Mouse (Mus musculus): ENCODE measurements around the gene Pir.

Gene Pir

DNA sequence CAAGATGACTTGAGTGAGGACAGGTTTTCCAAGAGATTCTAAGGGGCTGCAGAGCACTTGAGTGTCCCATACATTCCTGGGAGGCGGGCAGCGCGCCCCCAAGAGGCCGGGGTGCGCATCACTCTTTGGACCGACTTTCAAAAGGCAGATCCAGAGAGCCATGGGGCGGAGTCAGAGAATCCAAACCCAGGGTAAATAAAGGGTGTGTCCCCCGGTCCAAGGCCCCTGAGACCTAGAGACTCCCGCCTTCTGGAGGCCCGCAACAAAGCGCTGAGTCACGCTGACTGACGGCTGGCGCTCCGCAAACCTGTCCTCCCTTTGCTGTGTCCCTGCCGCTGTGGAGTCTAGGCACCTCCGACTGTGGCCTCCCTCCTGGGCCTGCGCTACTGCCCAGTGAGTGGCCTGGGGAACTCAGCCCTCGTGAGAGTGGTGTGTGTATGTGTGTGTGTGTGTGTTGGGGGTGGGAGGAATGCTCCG lies at the start of gene Pir:
Gene Pir (plus strand): TSS at position 87 of the 477 bp plus-strand sequence.
- peak; percentile 89 for DNase-seq (ENCODE audit: low read depth)

DNA sequence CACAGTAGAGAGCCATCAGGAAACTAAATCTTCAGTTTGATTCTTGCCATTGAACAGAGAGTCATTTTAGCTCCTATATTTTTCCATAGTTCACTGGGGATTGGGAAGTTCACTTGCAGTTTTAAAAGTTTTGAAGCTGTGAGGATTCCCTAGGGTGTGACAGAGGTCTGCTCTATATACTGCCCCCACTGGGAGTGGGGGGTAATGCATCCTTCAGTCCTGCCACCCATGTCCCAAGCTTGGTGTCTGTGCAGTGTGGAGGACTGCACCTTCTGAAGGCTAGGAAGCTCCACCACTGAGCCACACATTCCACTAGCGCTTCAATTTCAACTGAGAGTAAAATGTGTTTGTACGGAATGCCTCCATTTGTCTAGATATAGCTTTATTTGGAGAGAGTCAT lies 47.2 kb upstream of the Pir start:
- peak; percentile 33 for DNase-seq (ENCODE audit: low read depth)

DNA sequence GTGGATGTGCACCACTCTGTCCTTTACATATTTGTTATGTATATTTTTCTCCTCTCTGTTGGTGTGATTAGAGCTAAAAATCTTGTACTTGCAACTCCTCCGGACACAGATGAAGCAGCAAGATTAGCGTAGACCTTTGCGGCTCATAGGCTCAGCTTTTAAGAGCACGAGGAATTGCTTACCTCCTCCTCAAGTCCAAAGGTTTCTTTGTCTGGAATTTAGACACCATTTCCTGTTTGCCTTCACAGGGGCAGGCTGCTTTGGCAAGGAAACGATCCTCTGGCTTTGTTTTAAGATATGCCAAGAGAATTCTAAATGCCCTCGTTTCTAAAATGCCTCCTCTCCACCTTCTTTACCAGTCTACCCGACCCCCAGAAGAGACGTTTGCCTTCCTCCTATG lies 35.8 kb upstream of the Pir start:
- DNase-seq (ENCODE audit: low read depth), result no peak

DNA sequence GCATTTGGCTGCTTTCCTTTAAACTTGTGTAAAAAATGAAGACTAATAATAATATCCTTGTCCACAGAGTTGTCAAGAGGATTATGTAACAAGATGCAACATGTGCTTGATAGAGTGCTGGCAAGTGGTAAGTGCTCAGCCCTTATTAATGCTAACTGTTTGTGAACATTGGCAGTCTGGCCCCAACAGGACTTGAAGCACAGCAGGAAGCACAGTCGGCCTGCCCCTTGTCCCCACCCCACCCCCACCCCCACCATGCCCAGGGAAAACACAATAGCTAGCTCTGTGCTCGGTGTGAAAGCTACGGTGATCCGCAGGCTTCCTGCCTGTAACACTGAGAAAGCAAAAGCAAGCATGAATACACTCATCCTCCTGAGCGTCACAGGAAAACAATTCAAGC lies 23.5 kb upstream of the Pir start:
- no peak for DNase-seq (ENCODE audit: low read depth)

DNA sequence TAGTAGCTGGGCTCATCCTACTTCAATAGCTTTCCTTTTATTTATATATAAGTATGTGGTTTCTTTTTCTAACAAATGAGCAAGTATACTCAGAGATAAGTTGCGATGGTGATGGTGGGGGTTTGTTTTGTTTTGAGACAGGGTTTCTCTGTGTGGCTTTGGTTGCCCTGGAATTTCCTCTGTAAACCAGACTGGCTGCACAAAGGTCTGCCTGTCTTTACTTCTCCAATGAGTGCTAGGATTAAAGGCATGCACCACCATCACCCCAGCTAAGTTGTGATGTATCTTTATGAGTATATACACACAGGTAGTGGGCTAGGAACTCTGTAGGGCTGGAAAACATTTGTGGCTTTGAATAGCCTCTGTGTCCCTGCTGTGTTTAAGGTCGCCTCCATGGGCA lies 22.4 kb upstream of the Pir start:
- no peak for DNase-seq (ENCODE audit: low read depth)

DNA sequence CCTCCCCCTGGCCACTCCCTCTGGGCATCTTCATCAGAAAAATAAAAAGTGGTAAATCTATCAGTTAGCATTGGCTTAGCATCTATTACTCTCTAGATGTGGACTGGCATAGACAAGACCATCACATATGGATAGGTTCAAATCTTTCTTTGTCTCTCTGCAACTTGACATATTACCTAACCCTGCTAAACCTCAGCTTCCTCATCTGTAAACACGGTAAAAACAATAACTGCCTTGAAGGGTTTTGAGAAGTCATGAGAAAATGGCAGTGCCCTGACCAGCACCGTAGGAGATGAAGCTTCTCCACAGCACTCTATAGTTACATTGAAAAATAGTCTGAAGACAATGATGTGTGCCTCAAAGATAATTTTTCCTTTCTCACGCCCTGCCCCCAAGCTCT lies 12.6 kb upstream of the Pir start:
- no peak for DNase-seq (ENCODE audit: low read depth)

DNA sequence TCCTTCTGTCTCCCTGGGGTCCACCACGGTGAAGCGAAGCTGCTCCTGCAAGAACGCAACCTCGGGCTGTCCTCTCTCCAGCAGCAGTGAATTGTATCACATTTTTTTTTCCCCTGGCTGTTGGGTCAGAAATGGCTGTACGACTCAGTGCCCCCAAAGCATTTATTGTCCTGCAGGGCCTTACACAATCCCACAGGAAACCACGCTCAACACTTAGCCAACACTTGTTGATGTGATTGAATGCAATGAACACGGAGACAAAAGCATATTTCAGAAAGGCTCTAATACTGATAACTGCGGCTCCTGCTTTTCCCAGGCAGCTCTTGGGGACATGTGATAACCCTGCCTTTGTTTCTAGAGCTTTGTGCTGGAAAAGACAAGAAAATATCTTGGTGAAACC lies 11.1 kb upstream of the Pir start, which contains the start of gene Bmx:
Gene Bmx (minus strand): TSS at position 137 of the 400 bp plus-strand sequence.
- no peak for DNase-seq (ENCODE audit: low read depth)

DNA sequence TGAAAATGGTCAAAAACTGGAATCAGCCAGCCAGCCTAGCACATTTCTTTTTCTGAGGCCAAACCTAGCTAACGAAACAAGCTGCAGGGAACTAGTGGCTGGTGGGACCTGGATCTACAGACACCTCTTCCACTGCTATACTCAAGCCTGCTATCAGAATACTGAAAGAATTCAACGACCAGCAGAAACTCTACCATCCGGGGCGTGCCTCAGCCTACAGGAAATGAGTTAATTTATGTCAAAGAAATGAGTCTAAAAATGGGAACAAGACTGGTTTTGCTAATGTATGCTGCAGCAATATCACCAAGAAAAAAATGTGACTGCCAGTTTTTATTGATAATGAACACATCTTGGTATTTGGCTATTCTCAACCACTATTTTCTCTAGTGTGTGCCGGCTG lies 10.5 kb upstream of the Pir start:
- no peak for DNase-seq (ENCODE audit: low read depth)

DNA sequence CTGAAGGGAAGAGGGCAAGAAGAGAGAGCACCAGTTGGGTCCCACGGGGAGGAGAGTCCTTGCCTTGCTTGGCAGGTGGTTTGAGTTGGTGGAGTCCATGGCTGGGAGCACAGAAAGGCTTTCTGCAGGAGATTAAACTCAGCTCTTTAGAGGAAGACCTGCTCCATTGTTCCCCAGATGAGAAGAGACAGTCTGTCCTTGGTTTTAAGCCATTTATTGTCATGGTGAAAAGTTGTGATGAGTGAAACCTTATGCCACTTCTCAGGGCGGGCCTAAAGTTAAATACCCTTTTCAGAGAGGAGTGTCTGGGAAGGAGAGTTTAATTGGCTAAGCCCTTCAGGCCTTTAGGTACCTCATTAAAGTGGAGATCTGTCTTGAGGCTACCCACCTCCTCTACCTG lies 6.9 kb upstream of the Pir start:
- no peak for DNase-seq (ENCODE audit: low read depth)

DNA sequence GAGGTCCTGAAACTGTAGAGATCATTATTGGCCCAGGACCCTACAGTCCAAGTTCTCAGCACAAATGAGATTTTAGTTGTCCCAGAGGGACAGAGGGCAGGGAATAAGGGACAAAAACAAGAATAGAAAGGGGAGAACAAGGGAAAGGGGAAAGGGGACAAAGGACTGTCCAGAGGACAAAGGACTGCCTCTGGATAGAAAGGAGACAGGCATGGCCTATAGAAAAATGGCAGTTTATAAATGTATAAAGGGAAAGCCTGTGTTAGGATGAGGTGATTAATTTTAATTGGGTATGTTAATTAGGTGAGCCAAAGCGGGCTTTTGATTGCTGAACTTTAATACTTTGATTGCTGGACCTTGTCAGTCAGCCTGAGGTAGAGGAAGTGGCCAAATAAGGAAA lies 4.3 kb upstream of the Pir start:
- DNase-seq (ENCODE audit: low read depth), result no peak

DNA sequence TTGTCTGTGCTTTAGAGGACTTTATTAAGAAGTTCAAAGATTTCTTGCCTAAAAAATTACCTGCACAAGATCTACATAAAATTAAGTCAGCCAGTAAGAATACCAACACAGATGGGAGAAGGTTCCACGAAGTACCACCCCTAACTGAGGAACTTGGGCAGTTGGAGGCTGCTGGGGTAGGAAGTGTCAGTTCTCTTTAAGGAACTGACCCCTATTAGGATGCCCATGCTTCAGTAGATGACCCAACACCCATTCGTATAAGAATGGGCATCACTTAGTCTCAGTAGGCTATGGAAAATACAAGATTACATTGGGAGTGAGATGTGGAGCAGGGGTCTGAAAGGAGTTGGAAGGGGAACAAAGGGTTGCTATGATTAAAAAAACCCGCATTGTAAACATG lies 1.4 kb downstream of the Pir start:
- DNase-seq (ENCODE audit: low read depth), result no peak

DNA sequence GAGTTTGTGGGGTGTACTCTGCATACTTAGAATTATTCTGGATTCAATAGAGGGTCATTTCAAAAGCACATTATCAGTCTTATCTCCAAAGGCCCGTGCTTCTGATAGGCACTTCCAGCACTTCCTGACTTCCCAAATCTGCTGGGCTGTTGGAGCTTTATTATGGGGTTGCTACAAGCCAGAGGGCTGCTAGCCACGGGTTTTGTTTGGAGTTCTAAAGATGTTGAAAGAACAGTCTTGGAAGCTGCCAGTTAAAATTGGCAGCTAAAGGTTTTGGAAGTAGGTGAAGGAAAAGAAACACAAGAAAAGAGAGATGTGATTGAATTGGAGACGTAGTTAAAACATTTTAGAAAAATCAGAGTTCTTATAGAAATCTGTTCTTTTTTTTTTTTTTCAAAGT lies 6.4 kb downstream of the Pir start:
- DNase-seq (ENCODE audit: low read depth), result peak; percentile 37

DNA sequence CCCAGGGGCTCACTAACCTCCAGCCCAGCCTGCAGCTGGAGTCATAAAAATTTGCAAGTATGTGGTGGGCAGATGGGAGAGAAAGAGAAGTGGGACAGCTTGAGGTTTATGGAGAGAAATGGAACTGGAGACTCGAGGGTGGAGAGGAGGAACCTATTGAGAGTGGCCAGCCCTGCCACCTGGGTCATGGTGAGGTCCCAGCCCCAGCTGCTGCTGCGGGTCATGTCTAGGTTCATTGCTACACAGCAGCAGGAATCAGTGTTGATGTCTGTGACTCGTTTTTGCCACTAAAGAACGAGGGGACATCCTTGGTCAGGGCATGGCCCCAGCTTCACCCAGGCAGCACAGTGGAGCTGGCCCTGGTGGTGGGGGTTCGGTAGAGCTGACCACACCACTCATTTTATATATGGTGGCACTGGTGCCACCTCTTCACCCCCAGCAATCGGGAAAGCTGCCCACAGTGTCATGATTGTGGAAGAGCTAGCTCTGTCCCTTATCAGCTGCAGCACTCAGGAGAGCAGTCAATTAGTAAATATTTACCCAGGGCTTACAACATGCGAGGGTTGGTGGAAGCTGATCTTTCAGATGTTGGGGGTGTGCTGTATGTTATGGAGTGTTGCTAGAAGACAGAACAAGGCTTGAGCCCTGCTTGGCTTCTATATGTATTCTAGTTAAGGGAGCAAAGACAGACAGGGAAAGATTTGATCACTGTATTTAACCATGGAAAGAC lies 11.9 kb downstream of the Pir start:
- DNase-seq (ENCODE audit: low read depth), result no peak

DNA sequence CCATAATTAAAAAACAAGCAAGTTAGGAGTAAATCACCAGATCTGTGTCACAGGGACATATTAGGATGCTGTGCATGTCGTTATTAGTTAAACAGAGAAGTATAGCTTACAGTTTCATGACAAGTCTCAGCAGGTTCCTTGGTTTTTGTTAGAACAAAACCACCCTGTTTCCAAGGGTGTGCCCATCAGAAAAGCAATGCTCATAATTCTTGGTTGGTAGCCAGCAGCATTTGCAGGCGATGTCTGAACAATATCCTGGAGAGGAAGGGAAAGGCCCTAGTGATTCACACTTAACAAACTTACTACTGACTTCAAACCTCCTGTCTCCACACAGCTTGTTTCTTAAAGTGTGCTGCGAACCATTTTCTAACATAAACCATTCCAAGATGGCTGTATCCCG lies 14.6 kb downstream of the Pir start:
- DNase-seq (ENCODE audit: low read depth), result peak; percentile 63

DNA sequence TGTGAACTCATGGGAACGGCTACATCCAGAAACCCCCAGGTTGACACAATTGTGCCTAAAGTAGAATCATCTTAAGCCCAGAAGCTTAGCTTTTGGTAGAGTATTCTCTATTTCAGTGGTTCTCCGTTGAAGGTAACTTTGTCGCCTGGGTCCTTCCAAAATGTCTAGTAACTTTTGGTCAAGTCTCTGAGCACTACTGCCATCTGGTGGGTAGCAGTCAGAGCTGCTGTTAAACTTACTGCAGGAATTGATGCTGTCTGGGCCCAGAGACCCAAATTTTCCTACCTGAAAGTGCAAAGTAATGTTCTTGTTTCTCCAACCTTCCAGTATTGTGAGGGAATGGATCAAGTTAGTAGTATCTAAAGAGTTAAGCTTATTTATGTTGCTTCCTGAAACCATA lies 17.9 kb downstream of the Pir start:
- DNase-seq (ENCODE audit: low read depth), result peak; percentile 46

DNA sequence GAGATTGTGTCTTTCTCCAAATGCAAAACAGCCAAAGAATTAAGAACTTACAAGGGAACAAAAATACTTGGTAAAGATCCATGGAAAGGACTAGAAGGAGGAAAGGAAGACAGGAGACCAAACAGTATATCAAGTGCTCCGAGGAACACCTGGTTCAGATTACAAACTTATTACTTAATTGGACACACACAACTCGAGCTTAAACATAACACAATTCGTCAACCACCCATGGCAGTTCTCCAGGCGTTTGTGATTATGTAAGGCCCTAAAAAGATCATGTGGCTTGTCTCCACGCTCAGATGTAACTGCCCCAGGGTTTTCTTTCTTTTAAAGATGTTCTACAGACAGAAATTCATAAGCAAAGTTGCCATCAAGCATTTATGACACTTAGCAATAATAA lies 22.0 kb downstream of the Pir start:
- DNase-seq (ENCODE audit: low read depth), result peak; percentile 87

DNA sequence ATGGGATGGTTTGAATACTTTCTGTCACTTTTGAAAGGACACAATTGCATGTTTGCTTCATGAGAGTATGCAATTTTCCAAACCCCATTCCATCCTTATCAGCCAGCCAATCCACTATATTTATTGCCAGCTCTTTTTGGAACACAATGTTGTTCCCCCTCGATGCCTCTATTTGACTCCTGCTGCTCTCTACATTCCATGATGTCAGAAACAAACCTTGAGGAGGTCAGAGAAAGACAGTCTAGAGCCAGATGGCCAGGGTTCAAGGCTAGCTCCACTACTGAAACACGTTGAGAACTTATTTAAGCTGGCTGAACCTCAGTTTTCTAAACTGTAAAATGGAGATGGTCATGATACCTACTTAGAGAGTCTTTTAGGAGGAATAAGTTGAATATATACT lies 37.1 kb downstream of the Pir start:
- DNase-seq (ENCODE audit: low read depth), result peak; percentile 34

DNA sequence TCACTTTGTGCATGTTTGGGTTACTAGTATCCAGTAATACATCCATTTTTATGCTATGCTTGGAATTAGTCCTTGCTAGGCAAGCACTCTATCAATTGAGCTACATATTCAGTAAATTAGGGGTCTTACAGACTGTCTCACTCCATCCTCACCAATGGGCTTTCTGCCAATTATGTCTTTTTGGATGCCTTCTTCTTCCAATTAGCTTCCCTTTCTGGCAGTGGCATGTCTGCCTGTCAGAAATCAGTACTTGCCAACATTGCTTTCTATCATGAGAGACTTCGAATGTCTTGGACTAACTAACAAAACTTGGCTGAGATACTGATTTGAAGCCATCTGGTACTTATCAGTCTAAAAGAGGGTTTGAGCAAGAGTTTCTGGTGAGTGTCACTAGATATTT lies 44.7 kb downstream of the Pir start:
- peak; percentile 58 for DNase-seq (ENCODE audit: low read depth)

DNA sequence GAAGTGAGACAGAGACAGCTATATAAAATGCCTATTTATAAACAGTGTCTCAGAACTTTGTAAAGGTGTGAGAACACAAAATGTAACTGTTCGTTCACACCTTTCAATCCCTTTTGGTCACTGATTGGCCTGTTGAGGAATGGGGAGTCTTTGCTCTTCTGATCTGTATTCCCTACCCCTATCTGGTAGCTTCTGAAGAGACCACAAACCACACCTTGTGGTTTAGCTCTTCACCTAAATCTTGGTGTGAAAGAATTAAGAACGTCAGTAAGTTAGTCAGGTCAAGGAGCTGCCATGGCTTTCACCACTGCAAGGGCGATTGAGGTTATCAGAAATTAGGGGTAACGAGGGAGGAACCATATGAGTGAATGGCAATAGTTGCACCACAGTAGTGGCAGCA lies 49.4 kb downstream of the Pir start:
- DNase-seq (ENCODE audit: low read depth), result no peak

DNA sequence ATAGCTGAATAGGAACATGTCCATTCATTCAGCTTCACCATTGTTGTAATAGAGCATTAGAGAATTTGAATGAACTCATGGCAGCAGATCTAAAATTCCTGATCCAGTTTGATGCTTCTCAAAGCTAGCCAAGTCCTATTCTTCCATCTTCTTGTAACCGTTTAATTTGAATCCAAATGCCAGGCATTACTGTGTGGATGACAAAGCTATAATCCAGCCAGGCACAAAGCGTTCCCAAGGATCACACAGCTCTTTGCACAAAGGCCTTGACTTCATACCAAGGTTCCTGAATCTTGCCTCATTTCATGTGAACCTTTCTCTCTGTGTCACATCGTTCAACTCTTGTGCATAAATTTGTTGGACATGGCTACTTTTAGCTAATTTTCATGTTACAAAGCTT lies 50.9 kb downstream of the Pir start:
- DNase-seq (ENCODE audit: low read depth), result no peak

DNA sequence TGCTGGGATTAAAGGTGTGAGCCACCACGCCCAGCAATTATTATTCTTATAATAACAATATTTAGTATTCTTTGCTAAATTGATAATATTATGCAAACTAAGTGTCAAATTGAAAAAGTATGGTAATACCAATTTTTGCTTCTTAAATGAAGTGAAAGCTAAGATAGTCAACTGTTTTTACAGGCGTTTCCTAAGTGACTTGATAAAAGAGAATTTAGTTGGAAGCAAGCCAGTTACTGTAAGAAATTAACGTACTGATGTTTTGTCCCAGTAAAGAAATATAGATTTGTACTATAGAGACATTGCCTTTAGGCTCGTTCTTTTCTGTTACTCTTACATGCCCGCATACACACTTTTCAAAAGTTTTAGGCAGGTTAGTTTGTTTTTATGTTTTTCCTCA lies 53.3 kb downstream of the Pir start:
- no peak for DNase-seq (ENCODE audit: low read depth)

DNA sequence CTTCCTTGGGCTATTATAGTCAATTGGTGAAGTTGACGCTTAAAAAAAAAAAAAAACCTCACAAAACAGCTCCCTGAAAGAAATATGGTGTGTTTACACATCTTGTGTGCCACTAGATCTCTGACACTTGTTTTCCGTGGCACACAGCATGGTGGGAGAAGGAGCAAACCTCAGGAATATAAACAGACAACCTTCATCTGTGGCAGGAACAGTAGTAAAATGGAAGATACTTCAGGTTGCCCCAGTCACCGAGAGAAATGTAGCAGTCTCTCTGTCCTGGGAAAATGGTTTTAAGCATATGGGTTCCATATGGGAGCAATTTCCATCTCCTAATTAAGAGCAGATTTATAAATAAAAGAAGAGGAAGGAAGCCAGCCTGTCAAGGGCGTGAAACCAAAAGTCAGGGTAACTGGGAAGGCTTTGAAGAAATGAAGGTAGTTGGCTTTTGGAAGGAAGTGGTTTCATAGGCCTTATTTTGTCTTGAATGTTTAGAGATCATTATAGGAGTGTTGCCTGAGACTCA lies 54.3 kb downstream of the Pir start:
- no peak for DNase-seq (ENCODE audit: low read depth)

DNA sequence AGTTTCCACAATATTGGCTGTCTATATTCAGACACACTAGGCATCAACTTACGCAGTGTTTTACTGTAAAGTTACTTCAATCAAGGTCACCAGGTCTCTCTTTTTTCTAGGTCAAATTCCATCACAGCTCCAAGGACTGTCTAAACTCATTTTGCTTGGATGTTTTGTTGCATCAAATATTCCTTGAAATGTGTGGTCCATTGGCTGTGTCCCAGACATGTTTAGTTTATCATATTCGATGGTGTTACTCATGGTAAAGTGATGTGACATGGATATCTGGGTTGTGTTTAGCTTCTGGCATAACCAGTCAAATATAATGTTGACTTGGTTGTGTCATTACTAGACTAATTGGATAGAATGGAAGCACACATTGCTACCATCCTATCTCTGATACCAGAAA lies 61.2 kb downstream of the Pir start:
- DNase-seq (ENCODE audit: low read depth), result peak; percentile 74

DNA sequence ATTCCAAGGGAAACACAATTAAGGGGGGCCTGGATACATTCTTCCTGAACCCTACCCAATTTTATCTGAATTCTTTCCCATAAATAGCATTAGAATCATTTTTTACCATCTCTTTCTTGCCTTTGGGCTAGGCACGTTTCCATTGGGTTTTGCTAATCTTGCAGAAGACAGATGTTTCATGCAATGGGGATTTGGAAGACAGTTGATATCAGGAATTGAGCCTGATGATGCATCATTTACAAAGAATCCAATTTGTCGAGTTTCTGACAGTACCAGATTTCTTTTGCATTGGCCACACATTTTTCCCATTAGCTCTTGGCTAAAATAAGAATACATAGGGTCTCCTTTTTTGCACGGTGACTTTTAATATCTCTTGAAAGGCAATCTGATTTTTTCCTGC lies 61.6 kb downstream of the Pir start:
- peak; percentile 69 for DNase-seq (ENCODE audit: low read depth)
